Mouse (Mus musculus) spleen, adult 2 months (tissue): Measurements from ENCODE around the gene Skil.

Source experiments
- CTCF ChIP-seq: fragments of 200-500 bp; IDR thresholded peaks from 2 replicates; pipeline ENCODE4 v1.5.1; 2011; ENCODE audit warnings: mild to moderate bottlenecking, inconsistent platforms; ENCODE audit not compliant: insufficient read depth, insufficient read length, insufficient replicate concordance; ENCODE audit errors: extremely low read depth
- POLR2A ChIP-seq: fragments of 200-500 bp; IDR thresholded peaks from 2 replicates; pipeline ENCODE4 v1.6.1; 2011; ENCODE audit warnings: low read depth, low read length, inconsistent platforms

DNA sequence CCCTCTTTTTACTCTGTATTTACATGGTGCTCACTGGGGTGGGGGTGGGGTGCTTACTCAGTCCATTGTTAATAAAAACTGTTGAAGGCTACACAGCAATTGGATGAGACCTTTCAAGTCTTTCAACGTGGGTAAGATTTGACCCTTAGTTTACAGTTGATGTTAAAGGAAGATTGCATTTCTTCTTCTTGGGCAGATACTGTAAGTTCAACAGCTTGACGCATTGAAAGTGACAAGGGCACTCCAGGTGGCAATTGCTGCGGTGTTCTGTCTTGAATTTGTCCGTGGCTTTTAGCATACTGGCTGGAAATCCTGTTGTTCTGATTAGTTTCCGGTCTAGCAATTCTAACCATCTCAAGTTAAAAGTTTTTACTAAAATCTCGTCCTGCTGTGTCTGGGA is 66.5 kb downstream of the Skil start:
- TF ChIP-seq CTCF = no peak
- no peak for TF ChIP-seq POLR2A
